Mouse (Mus musculus) forebrain, postnatal 0 days (tissue): ENCODE data around the gene Clpb. TPM values are rescaled to one million over a fixed set of nuclear protein-coding genes. Genes with fewer than 3 reads are reported as not detected.
A peak's percentile ranks its signal among the peaks of the same experiment; 100 is the strongest.
"Not testable (repeated sequence)": the region's sequence is repeated elsewhere in the genome, so short reads cannot be mapped to it uniquely, and the experiment has no call there.

Source experiments
- ATAC-seq: fragments of 200-750 bp; cut with Nextera tagmentation; 2 replicates; pipeline ENCODE4 v1.8.0; 2017; ENCODE audit warnings: mild to moderate bottlenecking, moderate library complexity
- DNase-seq: peaks from one replicate; pipeline ENCODE4 v3.0.0-alpha.2; 2015
- H3K27ac ChIP-seq: fragments of 300-500 bp; sonication (generic); 2 replicates; pipeline ENCODE4 v1.5.1; 2014; ENCODE audit warnings: low read depth, mild to moderate bottlenecking, antibody characterized with exemption, low read length, moderate library complexity, mixed read lengths
- H3K27me3 ChIP-seq: fragments of 300-500 bp; sonication (generic); 2 replicates; pipeline ENCODE4 v1.6.1; 2014; ENCODE audit warnings: mild to moderate bottlenecking, low read length, mixed read lengths; ENCODE audit not compliant: insufficient read depth
- H3K36me3 ChIP-seq: fragments of 300-500 bp; sonication (generic); 2 replicates; pipeline ENCODE4 v1.6.1; 2014; ENCODE audit warnings: mild to moderate bottlenecking, moderate library complexity; ENCODE audit not compliant: insufficient read depth
- H3K4me1 ChIP-seq: fragments of 300-500 bp; sonication (generic); 2 replicates; pipeline ENCODE4 v1.6.1; 2014; ENCODE audit warnings: antibody characterized with exemption; ENCODE audit not compliant: insufficient read depth
- H3K4me2 ChIP-seq: fragments of 300-500 bp; sonication (generic); 2 replicates; pipeline ENCODE4 v1.6.1; 2014; ENCODE audit warnings: low read depth, mild to moderate bottlenecking, moderate library complexity
- H3K4me3 ChIP-seq: fragments of 300-500 bp; sonication (generic); 2 replicates; pipeline ENCODE4 v1.5.1; 2014; ENCODE audit warnings: low read depth, low read length, mixed read lengths
- H3K9ac ChIP-seq: fragments of 300-500 bp; sonication (generic); 2 replicates; pipeline ENCODE4 v1.6.1; 2014; ENCODE audit warnings: mild to moderate bottlenecking
- H3K9me3 ChIP-seq: fragments of 300-500 bp; sonication (generic); 2 replicates; pipeline ENCODE4 v1.6.1; 2016; ENCODE audit warnings: low read length
- CTCF ChIP-seq: sonication (generic); IDR thresholded peaks from 2 replicates; pipeline ENCODE4 v1.5.1; 2016; ENCODE audit warnings: antibody characterized with exemption, control low read depth, low read depth
- WGBS: fragments of 180-500 bp; shearing (Covaris S2); extraction: QIAGEN DNeasy Blood & Tissue Kit; methylation state at CpG from one replicate; pipeline ENCODE4 v1.1.7; 2014; 5-methylcytosine and 5-hydroxymethylcytosine counted together
- polyA plus RNA-seq: library from polyadenylated mRNA; unstranded; fragments of >200 nt; fragmentation: Nextera tagmentation; extraction: Ambion mirVana; gene quantifications from 2 replicates; pipeline ENCODE4 v1.2.1, GENCODE M21; 2015
- total RNA-seq: library from RNA; depleted of rRNA; stranded (reverse); fragments of >200 nt; gene quantifications from 2 replicates; pipeline ENCODE4 v1.2.3, GENCODE M21; 2014

The Clpb gene
- total and polyA plus RNA-seq, 2 experiments from 2014 or later: 38.3 to 45.9 TPM

DNA sequence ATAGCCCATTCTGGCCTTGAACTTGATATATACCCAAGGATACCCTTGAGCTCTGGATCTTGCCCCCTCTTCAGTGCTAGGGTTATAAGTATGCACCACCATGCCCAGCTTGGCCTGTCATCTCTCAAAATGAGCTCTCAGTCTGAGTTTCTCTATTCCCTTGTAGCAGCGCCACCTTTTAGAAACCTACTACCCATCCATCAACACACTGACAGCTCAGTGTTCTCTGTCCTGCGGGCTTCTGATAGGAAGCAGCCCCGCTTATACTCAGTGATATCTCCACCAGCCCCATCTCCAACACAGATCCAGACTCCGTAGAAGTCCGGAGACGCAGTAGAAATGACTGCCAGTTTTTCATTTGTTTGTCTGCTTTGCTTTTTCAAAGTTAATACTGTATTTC lies 39.1 kb upstream of the Clpb start:
- no peak for TF ChIP-seq CTCF
- no peak for ATAC-seq
- Histone ChIP-seq H3K27ac (no peak overlapping the region), H3K9ac (no peak overlapping the region; the same call in 1 of the 2 replicates), H3K4me3 (no peak overlapping the region), H3K36me3 (no peaks in the 10 kb centered on the region), H3K9me3 (no peaks in the 10 kb centered on the region), H3K4me2 (no peak overlapping the region), H3K27me3 (no peaks in the 10 kb centered on the region), H3K4me1 (0 out of 2 replicates have a peak, but pooled peaks cover 3% of the 10 kb centered on the region)
- DNase-seq: no peak
- WGBS: 77% methylated on average over 6 of the region's 6 CpGs

DNA sequence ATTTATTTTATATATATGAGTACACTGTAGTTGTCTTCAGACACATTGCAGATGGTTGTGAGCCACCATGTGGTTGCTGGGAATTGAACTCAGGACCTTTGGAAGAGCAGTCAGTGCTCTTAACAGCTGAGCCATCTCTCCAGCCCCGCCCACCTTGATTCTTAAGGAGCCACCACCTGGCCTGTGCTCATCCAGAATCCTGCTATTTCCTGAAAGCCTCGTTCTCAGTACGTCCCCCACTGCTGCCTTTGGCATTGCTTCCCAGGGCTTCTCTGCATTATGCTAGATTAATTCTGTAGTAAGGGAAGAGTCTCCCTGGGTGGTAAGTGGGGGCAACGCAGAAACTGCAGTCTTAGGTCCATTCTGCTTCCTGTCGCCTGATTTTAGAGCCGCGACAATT lies 36.3 kb upstream of the Clpb start:
- WGBS: 56% methylated on average over 7 of the region's 7 CpGs
- not testable (repeated sequence) for H3K36me3 ChIP-seq, H3K4me3 ChIP-seq, H3K27me3 ChIP-seq, H3K9ac ChIP-seq, H3K4me1 ChIP-seq, H3K4me2 ChIP-seq, H3K9me3 ChIP-seq, DNase-seq
- peak overlapping the region; percentile 40; the same call in 1 of the 2 replicates for H3K27ac ChIP-seq
- ATAC-seq: peak; percentile 16; the same call in 1 of the 2 replicates

DNA sequence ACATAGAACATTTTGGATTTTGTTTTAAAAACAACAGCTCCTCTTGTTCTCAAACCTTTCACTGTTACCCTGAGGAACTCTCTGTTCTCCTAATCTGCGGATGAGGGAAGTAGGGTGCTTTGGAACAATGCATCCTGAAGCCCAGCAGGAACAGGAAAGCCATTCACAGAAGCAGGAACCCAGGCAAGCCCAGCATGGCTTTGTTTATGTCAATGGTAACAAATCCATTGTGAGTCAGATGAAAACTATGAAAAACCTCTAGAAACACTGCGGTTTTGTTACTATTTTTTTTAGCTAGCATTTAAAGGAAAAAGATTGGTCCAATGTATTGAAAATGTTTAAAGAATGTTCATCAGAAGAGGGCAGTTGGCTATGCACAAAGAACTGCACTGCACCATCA lies 35.0 kb upstream of the Clpb start:
- Histone ChIP-seq H3K9ac (no peak overlapping the region), H3K4me1 (0 out of 2 replicates have a peak, but pooled peaks cover 3% of the 10 kb centered on the region), H3K4me3 (no peak overlapping the region), H3K27me3 (no peaks in the 10 kb centered on the region), H3K9me3 (no peaks in the 10 kb centered on the region), H3K27ac (no peak overlapping the region), H3K4me2 (no peak overlapping the region), H3K36me3 (no peaks in the 10 kb centered on the region)
- ATAC-seq (no peak), DNase-seq (no peak)
- TF ChIP-seq CTCF: no peak
- whole genome bisulfite sequencing: 44% methylated on average over 2 of the region's 2 CpGs

DNA sequence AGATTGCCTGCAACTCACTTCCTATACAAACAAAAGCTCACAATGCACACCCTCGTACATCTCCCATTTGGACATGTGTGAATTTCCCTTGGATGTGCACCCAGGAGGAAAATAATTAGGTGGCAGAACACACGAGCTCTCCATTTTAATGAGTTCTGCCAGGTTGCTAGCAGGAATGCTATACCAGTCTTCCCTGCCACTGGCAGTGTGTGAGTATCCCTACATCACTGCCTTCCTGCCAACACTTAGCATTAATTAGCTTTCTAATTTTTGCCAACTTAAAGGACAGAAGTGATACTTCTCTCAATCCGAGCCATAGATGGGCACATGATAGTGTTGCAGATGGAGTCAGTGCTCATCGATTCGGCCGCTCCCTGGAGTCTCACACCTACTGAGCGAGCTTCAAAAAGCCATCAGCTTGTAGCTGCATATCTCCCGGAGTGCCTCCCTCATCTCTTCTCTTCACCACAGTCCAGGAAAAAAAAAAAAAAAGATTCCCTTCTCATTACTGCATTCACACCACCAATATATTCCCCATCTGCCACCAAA lies 29.7 kb upstream of the Clpb start:
- ATAC-seq: peak; percentile 56
- Histone ChIP-seq H3K27ac (no peak overlapping the region), H3K4me1 (no peaks in the 10 kb centered on the region), H3K27me3 (no peaks in the 10 kb centered on the region), H3K9ac (no peak overlapping the region), H3K36me3 (no peaks in the 10 kb centered on the region), H3K9me3 (no peaks in the 10 kb centered on the region), H3K4me2 (no peak overlapping the region), H3K4me3 (no peak overlapping the region)
- WGBS: 46% methylated on average over 8 of the region's 8 CpGs
- peak; percentile 31 for DNase-seq
- TF ChIP-seq CTCF: no peak

DNA sequence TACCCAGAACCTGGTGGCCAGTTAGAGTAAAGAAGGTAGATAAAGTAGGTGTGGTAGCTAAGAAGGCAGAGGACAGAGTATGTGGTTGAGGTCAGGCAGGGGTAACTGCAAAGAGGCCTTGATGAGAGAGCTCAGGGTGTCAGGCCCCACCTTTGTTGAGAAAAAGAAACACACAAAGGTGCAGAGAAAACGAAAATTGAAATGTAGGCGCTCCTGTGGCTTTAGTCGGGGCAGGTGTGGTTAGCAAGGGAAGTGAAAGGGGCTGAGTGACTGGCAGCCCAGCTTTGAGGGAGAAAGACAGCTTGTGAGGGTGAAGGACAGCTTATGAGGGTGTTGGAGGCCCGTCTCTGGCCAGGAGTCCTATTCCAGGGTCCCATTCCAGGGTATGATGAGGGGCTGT lies 28.9 kb upstream of the Clpb start:
- Histone ChIP-seq H3K27me3 (no peaks in the 10 kb centered on the region), H3K4me1 (no peaks in the 10 kb centered on the region), H3K4me3 (no peak overlapping the region), H3K27ac (no peak overlapping the region), H3K36me3 (no peaks in the 10 kb centered on the region), H3K4me2 (no peak overlapping the region), H3K9me3 (no peaks in the 10 kb centered on the region), H3K9ac (no peak overlapping the region)
- no peak for TF ChIP-seq CTCF
- no peak for DNase-seq
- no peak for ATAC-seq
- WGBS: 79% methylated on average over 4 of the region's 4 CpGs

DNA sequence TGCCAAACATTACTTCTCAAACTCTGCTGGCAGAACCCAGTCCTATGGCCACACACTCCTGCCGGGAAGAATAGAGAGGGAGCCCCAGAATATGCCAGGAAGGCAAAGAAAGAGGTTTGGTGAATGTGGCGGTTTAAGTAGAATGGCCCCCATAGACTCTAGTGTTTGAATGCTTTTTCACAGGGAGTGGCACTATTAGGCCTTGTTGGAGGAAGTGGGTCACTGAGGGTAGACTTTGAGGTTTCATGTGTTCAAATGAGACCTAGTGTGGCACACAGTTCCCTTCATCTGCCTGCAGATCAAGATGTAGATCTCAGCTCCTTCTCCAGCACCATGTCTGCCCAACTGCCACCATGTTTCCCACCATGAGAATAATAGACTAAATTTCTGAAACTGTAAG lies 27.4 kb upstream of the Clpb start:
- no peaks in the 10 kb centered on the region for H3K27me3 ChIP-seq
- no peak for ATAC-seq
- no peak for DNase-seq
- H3K27ac ChIP-seq: no peak overlapping the region
- H3K36me3 ChIP-seq: no peaks in the 10 kb centered on the region
- H3K9me3 ChIP-seq: no peaks in the 10 kb centered on the region
- H3K9ac ChIP-seq: no peak overlapping the region
- no peaks in the 10 kb centered on the region for H3K4me1 ChIP-seq
- H3K4me3 ChIP-seq: no peak overlapping the region
- no peak overlapping the region for H3K4me2 ChIP-seq
- WGBS: 85% methylated on average over 2 of the region's 2 CpGs
- no peak for TF ChIP-seq CTCF

DNA sequence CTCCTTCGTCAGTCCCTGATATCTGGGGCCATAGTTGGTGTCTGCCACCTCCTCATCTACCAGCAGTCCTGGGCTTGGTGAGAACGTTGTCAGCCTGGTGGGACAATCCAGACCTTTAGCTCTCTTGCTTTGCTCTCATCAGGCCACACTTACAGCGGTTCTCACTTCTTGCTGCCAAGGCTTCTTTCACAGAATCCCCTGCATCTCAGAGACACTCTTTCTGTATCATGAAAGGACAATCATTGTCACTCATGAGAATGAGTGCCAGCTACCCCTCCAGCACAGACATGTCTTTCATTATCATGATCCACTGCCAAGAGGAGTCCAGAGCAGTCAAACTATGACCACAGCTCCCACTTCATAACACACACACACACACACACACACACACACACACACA lies 19.6 kb upstream of the Clpb start:
- Histone ChIP-seq H3K9ac (no peak overlapping the region), H3K36me3 (no peaks in the 10 kb centered on the region), H3K9me3 (no peaks in the 10 kb centered on the region), H3K4me2 (no peak overlapping the region), H3K4me3 (no peak overlapping the region), H3K27me3 (no peaks in the 10 kb centered on the region), H3K27ac (no peak overlapping the region), H3K4me1 (no peaks in the 10 kb centered on the region)
- WGBS: 80% methylated on average over 3 of the region's 3 CpGs
- ATAC-seq (no peak), DNase-seq (no peak)
- TF ChIP-seq CTCF: no peak
